Mouse (Mus musculus) lung, embryonic 14.5 days (tissue): ENCODE data around the gene Mef2b. TPM values are rescaled to one million over a fixed set of nuclear protein-coding genes. Genes with fewer than 3 reads are reported as not detected.

Experiments used
- ATAC-seq: fragments of 200-750 bp; cut with Nextera tagmentation; 2 replicates; pipeline ENCODE4 v1.8.0; 2017; ENCODE audit warnings: mild to moderate bottlenecking, moderate TSS enrichment, moderate library complexity; ENCODE audit not compliant: insufficient read depth
- DNase-seq: peaks from one replicate; pipeline ENCODE4 v3.0.0-alpha.2; 2015
- H3K27ac ChIP-seq: fragments of 300-500 bp; sonication (generic); 2 replicates; pipeline ENCODE4 v1.5.1; 2014; ENCODE audit warnings: low read depth, mild to moderate bottlenecking, moderate library complexity
- H3K27me3 ChIP-seq: fragments of 300-500 bp; sonication (generic); 2 replicates; pipeline ENCODE4 v1.6.1; 2014; ENCODE audit warnings: low read length, control low read depth; ENCODE audit not compliant: insufficient read depth
- H3K36me3 ChIP-seq: fragments of 300-500 bp; sonication (generic); 2 replicates; pipeline ENCODE4 v1.6.1; 2014; ENCODE audit warnings: control low read depth; ENCODE audit not compliant: insufficient read depth
- H3K4me1 ChIP-seq: fragments of 300-500 bp; sonication (generic); 2 replicates; pipeline ENCODE4 v1.6.1; 2014; ENCODE audit warnings: antibody characterized with exemption, control low read depth; ENCODE audit not compliant: insufficient read depth
- H3K4me2 ChIP-seq: fragments of 300-500 bp; sonication (generic); 2 replicates; pipeline ENCODE4 v1.6.1; 2014; ENCODE audit warnings: mild to moderate bottlenecking
- H3K4me3 ChIP-seq: fragments of 300-500 bp; sonication (generic); 2 replicates; pipeline ENCODE4 v1.5.1; 2014; ENCODE audit warnings: low read depth, low read length
- H3K9ac ChIP-seq: fragments of 300-500 bp; sonication (generic); 2 replicates; pipeline ENCODE4 v1.6.1; 2014
- H3K9me3 ChIP-seq: fragments of 300-500 bp; sonication (generic); 2 replicates; pipeline ENCODE4 v1.6.1; 2016; ENCODE audit warnings: low read depth, low read length, control low read depth
- CTCF ChIP-seq: IDR thresholded peaks from 2 replicates; pipeline ENCODE4 v1.5.1; 2016; ENCODE audit warnings: antibody characterized with exemption, low read depth
- WGBS: fragments of 180-500 bp; shearing (Covaris S2); extraction: QIAGEN DNeasy Blood & Tissue Kit; methylation state at CpG from one replicate; pipeline ENCODE4 v1.1.7; 2014; 5-methylcytosine and 5-hydroxymethylcytosine counted together
- polyA plus RNA-seq: library from polyadenylated mRNA; unstranded; fragments of >200 nt; fragmentation: Nextera tagmentation; extraction: Ambion mirVana; gene quantifications from 2 replicates; pipeline ENCODE4 v1.2.1, GENCODE M21; 2014

Gene Mef2b
- polyA plus RNA-seq, 1 experiment from 2014 or later, result 0.28 TPM

GRCm38 (mm10) chr8:70170748-70171147, 31.2 kb downstream of the Mef2b start:
- DNase-seq (no peak), ATAC-seq (no peak)
- TF ChIP-seq CTCF, result no peak
- H3K27ac ChIP-seq, result no peak overlapping the region
- H3K4me1 ChIP-seq, result 0 out of 2 replicates have a peak, but pooled peaks cover 6% of the 10 kb centered on the region
- peaks cover 9% of the 10 kb centered on the region for H3K27me3 ChIP-seq
- peaks cover 7% of the 10 kb centered on the region for H3K36me3 ChIP-seq
- H3K4me3 ChIP-seq, result no peak overlapping the region
- no peaks in the 10 kb centered on the region for H3K9me3 ChIP-seq
- H3K9ac ChIP-seq, result no peak overlapping the region
- WGBS, result 74% methylated on average over 3 of the region's 3 CpGs
- no peak overlapping the region for H3K4me2 ChIP-seq

GRCm38 (mm10) chr8:70171240-70171639, 31.7 kb downstream of the Mef2b start:
- 0 out of 2 replicates have a peak, but pooled peaks cover 6% of the 10 kb centered on the region for H3K4me1 ChIP-seq
- H3K4me2 ChIP-seq, result peak overlapping the region; percentile 63
- no peak overlapping the region for H3K27ac ChIP-seq
- WGBS, result 87% methylated on average over 7 of the region's 7 CpGs
- no peak overlapping the region for H3K9ac ChIP-seq
- DNase-seq (no peak), ATAC-seq (no peak)
- H3K36me3 ChIP-seq, result peaks cover 7% of the 10 kb centered on the region
- H3K4me3 ChIP-seq, result no peak overlapping the region
- no peaks in the 10 kb centered on the region for H3K9me3 ChIP-seq
- TF ChIP-seq CTCF, result no peak
- peaks cover 5% of the 10 kb centered on the region; the same call in 1 of the 2 replicates for H3K27me3 ChIP-seq

GRCm38 (mm10) chr8:70172043-70172681, 32.7 kb downstream of the Mef2b start, which contains the start of gene Tmem161a:
TSS of gene Tmem161a (plus strand) at chr8:70172356.
- WGBS, result 3% methylated on average over 27 of the region's 27 CpGs

GRCm38 (mm10) chr8:70173320-70173719, 33.8 kb downstream of the Mef2b start:
- Histone ChIP-seq H3K27me3 (no peaks in the 10 kb centered on the region), H3K9me3 (no peaks in the 10 kb centered on the region), H3K36me3 (peaks cover 24% of the 10 kb centered on the region), H3K9ac (no peak overlapping the region), H3K4me3 (no peak overlapping the region; the same call in 1 of the 2 replicates), H3K4me2 (peak overlapping the region; percentile 63), H3K27ac (no peak overlapping the region), H3K4me1 (0 out of 2 replicates have a peak, but pooled peaks cover 6% of the 10 kb centered on the region)
- WGBS, result 81% methylated on average over 5 of the region's 5 CpGs
- DNase-seq, result no peak
- no peak for ATAC-seq
- no peak for TF ChIP-seq CTCF

More at GRCm38 (mm10) chr8:70172043-70172681, 32.7 kb downstream of the Mef2b start, which contains the start of gene Tmem161a:
- Histone ChIP-seq H3K4me3 (peak within 1 kb of the TSS; percentile 69), H3K4me2 (peak within 1 kb of the TSS; percentile 63), H3K4me1 (0 out of 2 replicates have a peak, but pooled peaks cover 6% of the 10 kb centered on the region), H3K36me3 (peaks cover 14% of the 10 kb centered on the region), H3K9ac (peak within 1 kb of the TSS; percentile 79), H3K9me3 (no peaks in the 10 kb centered on the region), H3K27me3 (peaks cover 1% of the 10 kb centered on the region; the same call in 1 of the 2 replicates), H3K27ac (no peak within 1 kb of the TSS)
- no peak for TF ChIP-seq CTCF
- peak; percentile 98 for ATAC-seq
- peak; percentile 97 for DNase-seq

GRCm38 (mm10) chr8:70174079-70174478, 34.6 kb downstream of the Mef2b start:
- Histone ChIP-seq H3K9me3 (no peaks in the 10 kb centered on the region), H3K27me3 (no peaks in the 10 kb centered on the region), H3K36me3 (peaks cover 26% of the 10 kb centered on the region), H3K9ac (peak overlapping the region; percentile 13), H3K4me2 (0 out of 2 replicates have a peak overlapping the region, but pooled peaks have one; percentile 29), H3K4me1 (0 out of 2 replicates have a peak, but pooled peaks cover 6% of the 10 kb centered on the region), H3K4me3 (no peak overlapping the region), H3K27ac (no peak overlapping the region)
- TF ChIP-seq CTCF, result no peak
- ATAC-seq (no peak), DNase-seq (peak; percentile 53)
- 70% methylated on average over 7 of the region's 7 CpGs for WGBS

GRCm38 (mm10) chr8:70178231-70178630, 38.7 kb downstream of the Mef2b start:
- 0 out of 2 replicates have a peak, but pooled peaks cover 6% of the 10 kb centered on the region for H3K4me1 ChIP-seq
- peaks cover 58% of the 10 kb centered on the region for H3K36me3 ChIP-seq
- no peak overlapping the region for H3K27ac ChIP-seq
- TF ChIP-seq CTCF, result no peak
- no peaks in the 10 kb centered on the region for H3K9me3 ChIP-seq
- H3K27me3 ChIP-seq, result no peaks in the 10 kb centered on the region
- H3K9ac ChIP-seq, result no peak overlapping the region
- no peak overlapping the region for H3K4me3 ChIP-seq
- H3K4me2 ChIP-seq, result no peak overlapping the region
- no peak for DNase-seq
- 83% methylated on average over 2 of the region's 2 CpGs for WGBS
- no peak for ATAC-seq

GRCm38 (mm10) chr8:70179082-70179481, 39.6 kb downstream of the Mef2b start:
- Histone ChIP-seq H3K36me3 (peaks cover 55% of the 10 kb centered on the region), H3K4me2 (no peak overlapping the region), H3K4me3 (no peak overlapping the region), H3K4me1 (no peaks in the 10 kb centered on the region), H3K27me3 (no peaks in the 10 kb centered on the region), H3K9ac (no peak overlapping the region), H3K9me3 (no peaks in the 10 kb centered on the region), H3K27ac (no peak overlapping the region)
- 92% methylated on average over 4 of the region's 4 CpGs for WGBS
- DNase-seq (peak; percentile 15), ATAC-seq (no peak)
- TF ChIP-seq CTCF, result peak; percentile 57
